Mouse (Mus musculus) embryonic fibroblast, embryonic 13.5 days (primary cell): ENCODE data around the gene Ptprcap.

Experiments used
- CTCF ChIP-seq: IDR thresholded peaks from 2 replicates; pipeline ENCODE4 v1.5.1; 2011; ENCODE audit warnings: mild to moderate bottlenecking, control low read depth, low read length, moderate library complexity, borderline replicate concordance; ENCODE audit not compliant: insufficient read depth
- POLR2A ChIP-seq: IDR thresholded peaks from 2 replicates; pipeline ENCODE4 v1.6.1; 2011; ENCODE audit warnings: low read depth, mild to moderate bottlenecking, control low read depth, low read length, moderate library complexity

GRCm38 (mm10) chr19:4146366-4147021 lies 6.9 kb upstream of the Ptprcap start:
- no peak for TF ChIP-seq CTCF
- TF ChIP-seq POLR2A = no peak
